ENCODE assay signal across 8 mouse cellular contexts in genomic region chr16:13158906-13159889, GRCm38 (mm10). TPM values are rescaled to one million over a fixed set of nuclear protein-coding genes. Genes with fewer than 3 reads are reported as not detected.
DNase-seq lines count a peak whose midpoint lies in the region; ATAC-seq lines count a peak whose summit lies in the region.

No protein-coding gene starts in this region.

- no peaks in the 10 kb centered on the region for H3K27me3 ChIP-seq in liver, embryonic 11.5 days (replicated peaks; ENCODE audit: control insufficient read depth, insufficient read depth, low read length)
- H3K27me3 ChIP-seq in liver, embryonic 12.5 days (replicated peaks), result no peaks in the 10 kb centered on the region
- no peaks in the 10 kb centered on the region; the same call in 1 of the 2 replicates for H3K27me3 ChIP-seq in embryonic facial prominence, embryonic 10.5 days (replicated peaks; ENCODE audit: low read depth, poor library complexity, severe bottlenecking)
- H3K27me3 ChIP-seq in heart, embryonic 14.5 days (ENCODE audit: control insufficient read depth, insufficient read depth, low read length), result no peaks in the 10 kb centered on the region
- no peaks in the 10 kb centered on the region for H3K27me3 ChIP-seq in kidney, embryonic 15.5 days
- H3K27me3 ChIP-seq in liver, embryonic 16.5 days (ENCODE audit: control insufficient read depth, insufficient read depth, low read depth, low read length), result no peaks in the 10 kb centered on the region; the same call in 1 of the 2 replicates
- no peaks in the 10 kb centered on the region for H3K27me3 ChIP-seq in neural tube, embryonic 11.5 days (ENCODE audit: control insufficient read depth, insufficient read depth, low read length)

- H3K27ac ChIP-seq in liver, embryonic 11.5 days (ENCODE audit: low read depth, low read length), result no peak overlapping the region
- no peak overlapping the region for H3K27ac ChIP-seq in liver, embryonic 12.5 days
- H3K27ac ChIP-seq in embryonic facial prominence, embryonic 10.5 days (replicated peaks), result no peak overlapping the region
- H3K27ac ChIP-seq in heart, embryonic 14.5 days (replicated peaks in 1 of 2; ENCODE audit: control insufficient read depth in 1 of 2, insufficient read depth in 1 of 2, low read depth in 2 of 2, low read length in 2 of 2), result no peak overlapping the region
- H3K27ac ChIP-seq in kidney, embryonic 15.5 days, result no peak overlapping the region
- H3K27ac ChIP-seq in liver, embryonic 16.5 days (ENCODE audit: low read length), result no peak overlapping the region
- H3K27ac ChIP-seq in neural tube, embryonic 11.5 days (ENCODE audit: low read depth, low read length), result no peak overlapping the region

- ATAC-seq in liver, embryonic 11.5 days (replicated peaks; ENCODE audit: low FRiP score), result peak; percentile 67
- ATAC-seq in liver, embryonic 12.5 days, result no peak
- peak; percentile 27 for ATAC-seq in heart, embryonic 14.5 days (ENCODE audit: insufficient number of reproducible peaks, insufficient read depth, low FRiP score, low read depth)
- ATAC-seq in kidney, embryonic 15.5 days (replicated peaks; ENCODE audit: low FRiP score), result peak; percentile 72
- ATAC-seq in liver, embryonic 16.5 days (ENCODE audit: low read depth), result peak; percentile 42; the same call in 1 of the 2 replicates
- ATAC-seq in neural tube, embryonic 11.5 days (ENCODE audit: insufficient read depth, low FRiP score, low TSS enrichment), result peak; percentile 43

- H3K9me3 ChIP-seq in liver, embryonic 11.5 days (ENCODE audit: control insufficient read depth, low read length), result no peaks in the 10 kb centered on the region
- H3K9me3 ChIP-seq in liver, embryonic 12.5 days (replicated peaks), result no peaks in the 10 kb centered on the region
- no peaks in the 10 kb centered on the region; the same call in 1 of the 2 replicates for H3K9me3 ChIP-seq in embryonic facial prominence, embryonic 10.5 days
- H3K9me3 ChIP-seq in heart, embryonic 14.5 days (ENCODE audit: control insufficient read depth, low read length), result no peaks in the 10 kb centered on the region
- no peaks in the 10 kb centered on the region for H3K9me3 ChIP-seq in kidney, embryonic 15.5 days (replicated peaks)
- no peaks in the 10 kb centered on the region for H3K9me3 ChIP-seq in liver, embryonic 16.5 days (replicated peaks; ENCODE audit: control insufficient read depth, low read length)
- no peaks in the 10 kb centered on the region for H3K9me3 ChIP-seq in neural tube, embryonic 11.5 days (ENCODE audit: control insufficient read depth, low read length)

- peaks cover 3% of the 10 kb centered on the region; the same call in 1 of the 2 replicates for H3K4me1 ChIP-seq in liver, embryonic 11.5 days (replicated peaks; ENCODE audit: control insufficient read depth, insufficient read depth, low read length)
- H3K4me1 ChIP-seq in liver, embryonic 12.5 days, result peaks cover 7% of the 10 kb centered on the region; the same call in 1 of the 2 replicates
- H3K4me1 ChIP-seq in embryonic facial prominence, embryonic 10.5 days, result peaks cover 3% of the 10 kb centered on the region
- peaks cover 6 to 18% of the 10 kb centered on the region in 2 experiments; a peak in 3 of 4 replicates for H3K4me1 ChIP-seq in heart, embryonic 14.5 days (ENCODE audit: control insufficient read depth in 2 of 2, insufficient read depth in 2 of 2, low read length in 2 of 2)
- peaks cover 15% of the 10 kb centered on the region for H3K4me1 ChIP-seq in kidney, embryonic 15.5 days
- H3K4me1 ChIP-seq in liver, embryonic 16.5 days (ENCODE audit: control insufficient read depth, low read depth, low read length), result no peaks in the 10 kb centered on the region
- no peaks in the 10 kb centered on the region for H3K4me1 ChIP-seq in neural tube, embryonic 11.5 days (ENCODE audit: control insufficient read depth, insufficient read depth, low read length)

- WGBS in liver, embryonic 11.5 days, result 26% methylated on average over 13 of the region's 13 CpGs
- 16% methylated on average over 13 of the region's 13 CpGs for whole genome bisulfite sequencing in liver, embryonic 12.5 days (ENCODE audit: insufficient replicate concordance)
- 58% methylated on average over 13 of the region's 13 CpGs for WGBS in embryonic facial prominence, embryonic 10.5 days
- WGBS in heart, embryonic 14.5 days, result 28% methylated on average over 13 of the region's 13 CpGs
- WGBS in kidney, embryonic 15.5 days, result 27% methylated on average over 13 of the region's 13 CpGs
- 15% methylated on average over 13 of the region's 13 CpGs for WGBS in liver, embryonic 16.5 days (ENCODE audit: insufficient replicate concordance)
- 49% methylated on average over 13 of the region's 13 CpGs for WGBS in neural tube, embryonic 11.5 days

- H3K4me2 ChIP-seq in liver, embryonic 11.5 days, result peak overlapping the region; percentile 23; the same call in 1 of the 2 replicates
- no peak overlapping the region for H3K4me2 ChIP-seq in liver, embryonic 12.5 days
- peak overlapping the region; percentile 66 for H3K4me2 ChIP-seq in heart, embryonic 14.5 days (ENCODE audit: low read length)
- peak overlapping the region; percentile 65 for H3K4me2 ChIP-seq in kidney, embryonic 15.5 days
- no peak overlapping the region for H3K4me2 ChIP-seq in liver, embryonic 16.5 days (ENCODE audit: low read depth, low read length)
- no peak overlapping the region for H3K4me2 ChIP-seq in neural tube, embryonic 11.5 days (ENCODE audit: low read depth)

- peak; percentile 42 for DNase-seq in liver, embryonic 11.5 days (ENCODE audit: low spot score)
- peak; percentile 12 for DNase-seq in embryonic facial prominence, embryonic 10.5 days (ENCODE audit: low spot score)
- DNase-seq in neural tube, embryonic 11.5 days (ENCODE audit: low spot score), result peak; percentile 29
- DNase-seq in spleen, adult 12 weeks (ENCODE audit: low spot score), result no peak

- H3K4me3 ChIP-seq in liver, embryonic 11.5 days (ENCODE audit: low read depth, low read length), result no peak overlapping the region
- H3K4me3 ChIP-seq in liver, embryonic 12.5 days, result no peak overlapping the region
- no peak overlapping the region for H3K4me3 ChIP-seq in embryonic facial prominence, embryonic 10.5 days
- H3K4me3 ChIP-seq in heart, embryonic 14.5 days (ENCODE audit: control insufficient read depth in 1 of 2, insufficient read depth in 1 of 2, low read depth in 1 of 2, low read length in 2 of 2), result no peak overlapping the region
- H3K4me3 ChIP-seq in kidney, embryonic 15.5 days (replicated peaks), result peak overlapping the region; percentile 39; the same call in 1 of the 2 replicates
- H3K4me3 ChIP-seq in liver, embryonic 16.5 days (ENCODE audit: low read depth, low read length), result no peak overlapping the region
- no peak overlapping the region for H3K4me3 ChIP-seq in neural tube, embryonic 11.5 days (ENCODE audit: low read depth, low read length)

- no peak overlapping the region for H3K9ac ChIP-seq in liver, embryonic 11.5 days (ENCODE audit: low read depth, low read length)
- H3K9ac ChIP-seq in liver, embryonic 12.5 days, result no peak overlapping the region
- H3K9ac ChIP-seq in heart, embryonic 14.5 days (ENCODE audit: low read length), result no peak overlapping the region; the same call in 1 of the 2 replicates
- no peak overlapping the region for H3K9ac ChIP-seq in kidney, embryonic 15.5 days
- H3K9ac ChIP-seq in liver, embryonic 16.5 days (ENCODE audit: low read depth, low read length), result no peak overlapping the region
- H3K9ac ChIP-seq in neural tube, embryonic 11.5 days (ENCODE audit: low read length), result no peak overlapping the region

- no peaks in the 10 kb centered on the region for H3K36me3 ChIP-seq in liver, embryonic 11.5 days (ENCODE audit: control insufficient read depth, insufficient read depth, low read length)
- no peaks in the 10 kb centered on the region for H3K36me3 ChIP-seq in liver, embryonic 12.5 days
- no peaks in the 10 kb centered on the region for H3K36me3 ChIP-seq in embryonic facial prominence, embryonic 10.5 days (replicated peaks)
- H3K36me3 ChIP-seq in heart, embryonic 14.5 days (ENCODE audit: control insufficient read depth, insufficient read depth, low read length), result no peaks in the 10 kb centered on the region
- no peaks in the 10 kb centered on the region for H3K36me3 ChIP-seq in kidney, embryonic 15.5 days
- no peaks in the 10 kb centered on the region for H3K36me3 ChIP-seq in liver, embryonic 16.5 days (ENCODE audit: control insufficient read depth, insufficient read depth)
- no peaks in the 10 kb centered on the region for H3K36me3 ChIP-seq in neural tube, embryonic 11.5 days (ENCODE audit: control insufficient read depth, insufficient read depth, low read length)

RNA-seq across cellular contexts. Expression of gene Ercc4, which starts 49.7 kb away (rescaled TPM):
- 11.9 and 12.9 TPM in 2 replicates for polyA plus RNA-seq in liver, embryonic 11.5 days (2014; fragmentation: Nextera tagmentation; extraction: Ambion mirVana)
- 7.9 and 8.2 TPM in 2 replicates for polyA plus RNA-seq in liver, embryonic 12.5 days (2016; fragmentation: Nextera tagmentation; extraction: Ambion mirVana)
- 12.2 and 12.7 TPM in 2 replicates for polyA plus RNA-seq in embryonic facial prominence, embryonic 10.5 days (2016; fragmentation: Nextera tagmentation; extraction: Ambion mirVana)
- 10.3 and 11.1 TPM in 2 replicates for polyA plus RNA-seq in heart, embryonic 14.5 days (2014; fragmentation: Nextera tagmentation; extraction: Ambion mirVana)
- 14.0 and 15.0 TPM in 2 replicates for polyA plus RNA-seq in kidney, embryonic 15.5 days (2015; fragmentation: Nextera tagmentation; extraction: Ambion mirVana)
- 3.7 and 4.2 TPM in 2 replicates for polyA plus RNA-seq in liver, embryonic 16.5 days (2015; fragmentation: Nextera tagmentation; extraction: Ambion mirVana)
- polyA plus RNA-seq in neural tube, embryonic 11.5 days (2014; fragmentation: Nextera tagmentation; extraction: Ambion mirVana), result 14.3 and 14.8 TPM in 2 replicates

Comparison
In these comparisons a context has a peak if more than half of its experiments do, and no peak if none do; other contexts are left out.
1. H3K4me2 ChIP-seq: peak in liver, embryonic 11.5 days (single experiment), heart, embryonic 14.5 days (single experiment) and kidney, embryonic 15.5 days (single experiment); none in liver, embryonic 12.5 days (single experiment), liver, embryonic 16.5 days (single experiment) and neural tube, embryonic 11.5 days (single experiment).